Mouse (Mus musculus) layer of hippocampus, postnatal 10 days (tissue): ENCODE measurements at regions not wholly inside any gene's neighbourhood (a gene's known extent, or its start where the extent isn't known, plus 50 kb on each side); places are given as distances from the start of the nearest gene placed in this dataset.
A peak's percentile ranks its signal among the peaks of the same experiment; 100 is the strongest.

Experiments
- DNase-seq, 2 experiments: peaks; one replicate each; pipeline ENCODE4 v3.0.0; 2021; ENCODE audit warnings: low spot score in 2 of 2

- peak; percentile 14 to 23 for DNase-seq
Measured at GRCm38 (mm10) chr5:73796201-73796600, 145.0 kb downstream of the Spata18 start.

GRCm38 (mm10) chr5:73797980-73798379, 146.8 kb downstream of the Spata18 start:
- no peak for DNase-seq

GRCm38 (mm10) chr5:73803431-73803830, 152.3 kb downstream of the Spata18 start:
- no peak for DNase-seq

GRCm38 (mm10) chr5:73804556-73805230, 153.5 kb downstream of the Spata18 start:
- no peak for DNase-seq

GRCm38 (mm10) chr5:73810660-73811059, 159.5 kb downstream of the Spata18 start:
- DNase-seq, result no peak

GRCm38 (mm10) chr5:73811094-73811521, 159.9 kb downstream of the Spata18 start:
- DNase-seq, result no peak

- DNase-seq, result no peak
Measured at GRCm38 (mm10) chr5:73815752-73816151, 164.6 kb downstream of the Spata18 start.

GRCm38 (mm10) chr5:73817180-73817579, 166.0 kb downstream of the Spata18 start:
- DNase-seq, result no peak

- DNase-seq, result no peak
Measured at GRCm38 (mm10) chr5:73821956-73822545, 170.9 kb downstream of the Spata18 start.

GRCm38 (mm10) chr5:73823421-73823820, 172.2 kb downstream of the Spata18 start:
- DNase-seq, result no peak

GRCm38 (mm10) chr5:73826941-73827340, 175.8 kb downstream of the Spata18 start:
- no peak for DNase-seq

- DNase-seq, result no peak
Measured at GRCm38 (mm10) chr5:73833721-73834120, 182.5 kb downstream of the Spata18 start.

GRCm38 (mm10) chr5:73843776-73844175, 192.6 kb downstream of the Spata18 start:
- DNase-seq, result no peak

- peak in 1 of 2 experiments; percentile 9 for DNase-seq
Measured at GRCm38 (mm10) chr5:73846096-73846782, 195.1 kb downstream of the Spata18 start.

- DNase-seq, result peak in 1 of 2 experiments; percentile 8
Measured at GRCm38 (mm10) chr5:73846783-73847151, 195.6 kb downstream of the Spata18 start.

- DNase-seq, result peak in 1 of 2 experiments; percentile 4
Measured at GRCm38 (mm10) chr5:73851501-73851900, 200.3 kb downstream of the Spata18 start.

- peak; percentile 83 to 86 for DNase-seq
Measured at GRCm38 (mm10) chr5:73854025-73854773, 203.0 kb downstream of the Spata18 start.

- peak in 1 of 2 experiments; percentile 17 for DNase-seq
Measured at GRCm38 (mm10) chr5:73854774-73855371, 203.7 kb downstream of the Spata18 start.

- peak in 1 of 2 experiments; percentile 3 for DNase-seq
Measured at GRCm38 (mm10) chr5:73859320-73859719, 208.1 kb downstream of the Spata18 start.

GRCm38 (mm10) chr5:73864138-73864761, 204.0 kb downstream of the Usp46 start:
- peak; percentile 68 to 69 for DNase-seq
